Mouse (Mus musculus) adrenal gland, postnatal 4 days (tissue): ENCODE data around the gene Ireb2. TPM values are rescaled to one million over a fixed set of nuclear protein-coding genes. Genes with fewer than 3 reads are reported as not detected.

Source experiments
- total RNA-seq, 2 experiments: library from RNA; stranded (reverse); gene quantifications; 2 replicates each; pipeline ENCODE4 v1.2.3; 2021

Ireb2 gene
- total RNA-seq, 2 experiments from 2014 or later, result 65.8 to 68.0 TPM

Other genes starting within 250 kb of the Ireb2 start
- gene Acsbg1, start 201.9 kb upstream of the Ireb2 start, total RNA-seq, result 100 to 1,000 TPM; 288 to 304 TPM
- 10 to 100 TPM; 10.4 to 12.3 TPM for gene Dnaja4, start 164.9 kb upstream of the Ireb2 start, total RNA-seq
- 10 to 100 TPM; 81.2 to 81.3 TPM for gene Wdr61, start 129.3 kb upstream of the Ireb2 start, total RNA-seq
- gene Crabp1, start 99.0 kb upstream of the Ireb2 start, total RNA-seq, result 1 to 10 TPM; 2.4 to 3.8 TPM
- gene Hykk, start 53.5 kb downstream of the Ireb2 start, total RNA-seq, result 1 to 10 TPM; 5.7 to 6.3 TPM
- gene Psma4, start 87.0 kb downstream of the Ireb2 start, total RNA-seq, result 100 to 1,000 TPM; 187 to 197 TPM
- gene AY074887, start 87.2 kb downstream of the Ireb2 start, total RNA-seq, result under 1 TPM in 1 of 2 experiments, not detected in 1; 0.53 TPM
- gene Chrna5, start 117.1 kb downstream of the Ireb2 start, total RNA-seq, result 1 to 10 TPM; 2.4 to 3.5 TPM
- gene Chrna3, start 162.8 kb downstream of the Ireb2 start, total RNA-seq, result 10 to 100 TPM; 16.1 to 21.0 TPM
- 10 to 100 TPM in 1 of 2 experiments, 1 to 10 TPM in 1; 7.9 to 11.5 TPM for gene Chrnb4, start 185.0 kb downstream of the Ireb2 start, total RNA-seq